Mouse (Mus musculus): ENCODE measurements around the gene Tm7sf3.

GRCm38 (mm10) chr6:146611897-146612296, 30.7 kb downstream of the Tm7sf3 start:
- TF ChIP-seq CTCF (IDR thresholded peaks at IDR 0.05; ENCODE audit: borderline replicate concordance, extremely low read depth, insufficient read depth, insufficient read length) (no peak), POLR2A (IDR thresholded peaks at IDR 0.05; ENCODE audit: borderline replicate concordance, extremely low read depth, insufficient read depth, insufficient read length, poor library complexity, severe bottlenecking) (no peak)
